Mouse (Mus musculus) NIH3T3 (cell line): ENCODE measurements around the gene Arid3a.

Source experiments
- DNase-seq: peaks from one replicate; pipeline ENCODE4 v3.0.0-alpha.2; 2012; ENCODE audit warnings: low read depth

Arid3a gene

DNA sequence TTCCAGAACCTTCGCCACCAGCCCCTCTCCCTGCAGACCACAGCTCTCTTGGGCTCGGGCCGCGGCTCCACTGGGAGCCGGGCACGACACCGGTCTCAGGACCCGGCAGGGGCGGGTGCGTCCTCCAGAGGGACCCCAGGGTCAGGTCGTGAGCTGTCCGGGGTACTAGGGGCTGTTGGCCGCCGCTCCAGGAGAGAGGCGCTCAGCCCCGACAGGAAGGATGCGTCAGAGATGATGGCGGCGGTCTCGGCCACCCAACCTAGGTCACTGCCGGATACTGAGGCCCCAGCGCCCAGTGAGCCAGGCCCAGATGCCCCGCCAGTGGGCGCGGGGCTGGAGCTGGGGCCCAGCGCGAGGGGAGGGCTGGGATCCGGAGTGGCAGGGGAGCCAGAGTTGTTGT is 50.5 kb downstream of the Arid3a start:
- DNase-seq, result no peak

DNA sequence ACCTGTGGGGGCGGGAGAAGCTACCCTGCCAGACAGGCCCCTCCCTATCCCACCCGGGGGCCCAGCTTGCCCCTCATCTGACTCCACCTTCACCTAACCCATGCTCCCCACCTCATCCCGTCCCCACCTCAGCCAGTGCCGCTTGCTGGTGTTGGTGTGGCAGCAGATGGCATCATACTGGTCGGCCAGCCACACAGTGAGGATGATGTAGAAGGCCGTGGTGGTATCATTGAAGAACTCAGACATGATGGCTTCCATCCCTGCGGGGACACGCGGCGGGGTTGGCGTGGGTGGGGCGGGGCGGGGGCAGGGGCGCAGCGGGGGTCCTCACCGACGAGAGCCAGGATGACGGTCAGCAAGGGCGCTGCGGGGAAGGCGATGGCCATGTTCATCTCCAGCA is 51.2 kb downstream of the Arid3a start:
- no peak for DNase-seq

DNA sequence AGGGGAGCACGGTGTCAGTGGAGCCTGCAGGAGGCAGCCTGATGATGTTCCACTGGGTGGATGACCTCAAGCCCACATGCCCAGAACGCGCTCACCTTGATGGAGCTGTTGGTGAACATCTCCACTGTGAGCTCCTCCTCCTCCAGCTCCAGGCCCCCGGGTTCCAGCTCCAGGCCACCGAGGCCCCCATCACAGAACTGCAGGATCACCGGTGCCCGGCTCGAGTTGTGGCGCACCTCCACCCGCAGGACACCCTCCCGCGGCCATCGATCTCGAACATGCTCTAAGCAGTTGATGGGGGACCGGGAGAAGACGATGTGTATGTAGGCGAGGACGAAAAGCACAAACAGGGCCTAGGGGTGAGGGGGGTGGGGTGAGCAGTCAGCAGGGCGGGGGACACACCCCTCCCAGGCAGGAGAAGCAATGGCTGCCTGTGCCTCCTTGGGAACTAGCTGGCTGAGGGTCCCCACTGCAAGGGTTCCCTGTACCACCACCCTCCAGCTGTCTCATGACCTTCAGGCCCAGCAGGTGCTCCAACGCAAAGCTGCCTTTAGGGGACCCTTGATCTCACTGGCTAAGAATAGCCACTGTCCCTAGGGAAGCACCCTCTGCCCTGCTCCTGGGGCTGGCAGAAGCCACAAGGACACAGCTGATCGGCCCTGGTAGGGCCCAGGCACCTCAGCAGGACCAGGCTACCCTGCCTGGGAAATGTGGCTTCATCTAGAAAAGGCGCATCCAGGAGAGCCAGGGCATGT is 52.7 kb downstream of the Arid3a start:
- DNase-seq, result no peak

DNA sequence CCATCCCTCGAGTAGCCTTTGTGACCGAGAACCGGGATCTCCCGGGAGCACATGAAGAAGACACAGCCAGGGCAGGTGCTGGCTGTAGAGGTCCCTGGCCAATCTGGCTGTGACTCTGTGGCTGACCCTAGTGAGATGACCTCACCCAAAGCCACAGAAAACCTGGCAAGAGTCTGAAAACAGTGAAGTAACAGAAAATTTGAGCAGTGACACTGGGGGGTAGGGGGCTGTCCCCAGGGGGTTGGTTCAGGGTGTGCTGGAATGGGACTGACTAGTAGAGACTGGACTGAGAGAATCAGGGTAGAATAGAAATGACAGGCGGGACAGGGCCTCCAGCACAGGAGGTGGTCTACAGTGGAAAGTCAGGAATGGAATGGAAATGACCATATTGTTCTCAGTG is 56.4 kb downstream of the Arid3a start:
- no peak for DNase-seq

DNA sequence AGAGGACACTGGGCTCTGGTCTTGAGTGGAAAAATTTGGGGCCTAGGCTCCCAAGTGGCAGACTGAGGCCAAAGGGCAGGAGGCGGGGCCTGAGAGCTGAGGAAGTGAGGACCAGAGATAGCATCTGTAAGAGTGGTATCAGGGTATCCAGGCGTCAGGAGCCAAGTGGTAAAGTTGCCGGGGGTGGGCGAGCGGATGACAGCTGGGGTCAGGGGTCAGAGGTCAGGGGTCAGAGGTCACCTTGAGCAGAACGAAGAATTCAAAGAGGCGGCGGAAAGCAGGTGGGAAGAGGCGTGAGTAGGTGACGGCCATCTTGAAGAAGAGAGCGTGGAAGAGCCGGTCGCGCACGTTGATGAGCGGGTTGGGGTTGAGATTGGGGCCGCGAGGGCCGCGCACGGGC is 56.8 kb downstream of the Arid3a start:
- DNase-seq, result peak; percentile 64

DNA sequence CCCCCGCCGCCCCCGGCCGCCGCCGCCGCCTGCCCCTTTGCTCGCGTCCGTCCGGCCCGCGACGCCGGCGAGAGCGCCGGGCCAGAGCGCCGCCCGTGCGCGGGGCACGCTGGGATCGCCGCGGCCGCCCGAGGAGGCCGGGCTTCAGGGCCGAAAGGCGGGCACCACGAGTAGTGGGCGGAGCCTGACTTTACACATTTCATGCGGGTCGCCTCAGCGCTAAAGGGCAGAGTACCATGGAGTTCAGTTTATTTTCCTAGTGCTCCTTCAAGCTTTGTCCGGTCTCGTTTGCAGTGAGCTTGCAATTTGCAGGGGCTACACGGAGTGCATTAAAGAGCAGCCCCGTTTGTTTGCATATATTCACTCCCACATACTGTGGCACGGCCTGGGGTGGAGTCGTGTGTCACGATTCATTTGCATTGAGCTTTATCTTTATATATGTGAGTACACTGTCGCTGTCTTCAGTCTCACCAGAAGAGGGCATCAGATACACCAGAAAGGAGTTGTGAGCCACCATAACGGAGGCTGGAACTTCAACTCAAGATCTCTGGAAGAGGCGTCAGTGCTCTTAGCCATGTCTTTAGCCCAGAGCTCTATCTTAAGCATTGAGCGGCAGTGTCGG is 57.5 kb downstream of the Arid3a start, which contains the start of gene Tmem259:
TSS of gene Tmem259 (minus strand) at position 136 of the 622 bp plus-strand sequence.
- peak; percentile 97 for DNase-seq

DNA sequence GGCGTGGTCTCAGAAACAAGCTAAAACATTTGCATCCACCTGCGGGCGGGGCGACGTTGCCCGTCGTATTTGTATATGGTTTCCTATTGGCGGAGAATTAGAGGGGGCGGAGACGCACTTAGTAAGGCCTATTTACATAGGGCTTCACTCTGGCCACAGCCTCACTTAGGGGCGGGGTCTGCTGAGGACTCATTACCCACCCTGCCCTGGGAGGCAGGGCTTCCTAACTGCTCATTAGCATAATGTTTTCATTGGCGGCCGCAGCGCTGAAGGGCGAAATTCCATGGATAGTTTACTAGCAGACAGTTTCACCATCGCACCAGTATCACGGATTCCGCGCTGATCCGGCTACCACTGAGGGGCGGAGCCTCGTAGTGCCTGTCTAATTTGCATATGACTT is 58.0 kb downstream of the Arid3a start:
- peak; percentile 100 for DNase-seq

DNA sequence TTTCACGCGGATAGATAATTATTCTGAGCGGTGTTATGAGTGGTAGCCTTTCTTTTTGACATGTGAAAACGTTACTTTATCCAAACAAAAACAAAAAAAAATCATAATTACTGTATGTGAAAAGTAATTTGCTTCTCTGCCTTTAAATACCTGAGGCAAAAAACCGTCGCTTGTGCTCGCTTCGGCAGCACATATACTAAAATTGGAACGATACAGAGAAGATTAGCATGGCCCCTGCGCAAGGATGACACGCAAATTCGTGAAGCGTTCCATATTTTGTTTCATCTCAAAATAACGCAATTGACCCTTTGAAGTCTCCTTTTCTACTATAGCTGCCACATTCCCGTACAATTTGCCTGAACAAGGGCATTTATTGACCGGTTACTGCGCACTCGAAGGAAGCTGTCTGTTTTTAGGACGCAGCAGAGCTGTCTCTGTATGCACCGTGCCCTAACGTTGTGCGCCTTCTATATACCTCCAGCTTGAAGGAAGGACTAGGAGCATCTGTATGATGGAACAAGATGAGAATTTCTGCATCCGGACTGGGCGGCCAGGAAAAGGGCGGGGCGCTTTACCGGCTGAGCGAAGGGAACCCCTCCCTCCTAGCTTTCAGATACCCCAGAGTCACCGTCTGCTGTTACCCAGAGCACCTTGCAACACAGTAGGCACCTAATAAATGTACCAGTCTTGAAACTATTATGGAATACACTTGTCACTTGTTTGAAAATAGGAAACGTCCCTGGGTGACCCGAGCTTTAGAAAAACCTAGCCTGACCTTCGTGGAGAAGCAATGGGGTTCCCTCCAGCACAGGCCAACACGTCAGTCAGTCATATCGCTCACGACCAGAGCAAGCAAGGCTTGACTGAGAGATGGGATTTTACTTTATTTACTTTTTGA is 58.7 kb downstream of the Arid3a start:
- DNase-seq, result peak; percentile 81

DNA sequence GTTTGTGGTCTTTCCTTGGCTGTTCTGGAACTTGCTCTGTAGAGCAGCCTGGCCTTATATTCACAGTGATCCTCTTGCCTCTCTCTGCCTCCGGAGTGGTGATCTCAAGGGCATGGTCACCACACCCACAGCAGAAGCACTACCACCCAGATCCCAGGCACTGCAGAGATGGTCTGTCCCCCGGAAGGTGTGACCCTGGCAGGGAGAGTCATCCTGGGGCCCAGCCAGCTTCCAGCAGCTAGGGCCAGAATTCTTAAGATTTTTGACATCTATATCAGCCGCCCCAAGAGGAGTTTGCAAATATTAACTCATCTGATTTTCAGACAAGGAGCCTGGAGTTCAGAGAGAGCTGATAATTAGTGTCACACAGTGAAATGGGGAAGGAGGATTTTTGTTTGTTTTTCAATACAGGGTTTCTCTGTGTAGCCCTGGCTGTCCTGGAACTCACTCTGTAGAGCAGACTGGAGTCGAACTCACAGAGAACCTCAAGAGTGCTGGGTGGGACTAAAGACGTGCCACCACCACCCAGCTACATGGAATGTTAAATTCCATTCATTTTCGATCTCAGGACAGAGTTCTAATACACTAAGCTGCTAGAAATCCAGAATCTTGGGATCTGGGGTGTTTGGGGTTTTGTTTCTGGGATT is 59.5 kb downstream of the Arid3a start:
- DNase-seq, result peak; percentile 66

DNA sequence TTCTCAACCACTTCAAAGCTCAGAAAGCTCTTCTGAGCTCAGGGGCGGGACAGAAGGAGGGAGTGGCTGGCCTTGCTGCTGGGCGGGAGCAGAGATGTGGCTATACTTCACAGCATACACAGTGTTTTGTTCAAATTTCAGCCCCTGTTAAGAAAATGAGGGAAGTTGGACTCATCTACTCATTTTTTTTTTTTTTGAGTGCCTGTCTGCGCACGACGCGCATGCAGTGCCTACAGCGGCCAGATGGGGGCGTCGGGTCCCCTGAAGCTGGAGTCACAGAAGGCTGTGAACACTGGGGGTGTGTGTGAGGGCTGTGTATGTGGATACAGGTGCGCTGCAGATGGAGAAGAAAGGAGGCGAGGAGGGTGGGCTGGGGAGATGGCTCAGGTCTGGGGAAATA is 60.1 kb downstream of the Arid3a start:
- peak; percentile 97 for DNase-seq

DNA sequence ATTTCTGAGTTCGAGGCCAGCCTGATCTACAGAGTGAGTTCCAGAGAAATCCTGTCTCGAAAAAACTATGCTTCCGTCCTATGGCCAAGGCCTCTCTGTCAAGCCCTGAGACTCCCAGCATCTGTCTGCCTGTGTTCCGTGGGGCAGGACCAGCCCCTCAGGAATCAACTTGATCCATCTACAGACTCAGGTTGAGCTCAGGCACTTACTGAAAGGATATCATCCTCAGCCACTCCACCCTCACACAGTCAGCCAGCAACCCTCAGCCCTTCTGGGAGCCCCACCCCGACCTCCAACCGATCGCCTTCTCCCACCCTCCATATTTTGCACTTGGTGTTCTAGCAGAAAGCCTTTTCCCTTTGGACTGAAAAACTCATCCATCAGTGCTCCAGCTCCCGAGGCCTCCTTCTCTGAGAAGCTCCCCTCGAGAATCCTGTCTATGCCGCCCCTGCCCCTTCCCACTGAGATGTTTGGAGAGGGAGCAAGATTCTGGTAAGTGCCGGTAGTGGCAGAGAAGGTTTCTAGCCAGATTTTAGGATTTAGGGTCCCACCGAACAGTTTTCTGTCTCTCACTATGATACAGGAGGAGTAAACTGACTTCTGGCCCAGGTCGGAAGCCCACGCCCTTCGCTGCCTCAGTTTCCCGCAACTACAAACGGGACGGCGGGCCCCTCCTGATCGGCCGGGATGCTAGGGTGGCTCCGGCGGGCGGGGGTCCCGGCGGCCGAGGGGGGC is 61.1 kb downstream of the Arid3a start:
- peak; percentile 58 for DNase-seq

DNA sequence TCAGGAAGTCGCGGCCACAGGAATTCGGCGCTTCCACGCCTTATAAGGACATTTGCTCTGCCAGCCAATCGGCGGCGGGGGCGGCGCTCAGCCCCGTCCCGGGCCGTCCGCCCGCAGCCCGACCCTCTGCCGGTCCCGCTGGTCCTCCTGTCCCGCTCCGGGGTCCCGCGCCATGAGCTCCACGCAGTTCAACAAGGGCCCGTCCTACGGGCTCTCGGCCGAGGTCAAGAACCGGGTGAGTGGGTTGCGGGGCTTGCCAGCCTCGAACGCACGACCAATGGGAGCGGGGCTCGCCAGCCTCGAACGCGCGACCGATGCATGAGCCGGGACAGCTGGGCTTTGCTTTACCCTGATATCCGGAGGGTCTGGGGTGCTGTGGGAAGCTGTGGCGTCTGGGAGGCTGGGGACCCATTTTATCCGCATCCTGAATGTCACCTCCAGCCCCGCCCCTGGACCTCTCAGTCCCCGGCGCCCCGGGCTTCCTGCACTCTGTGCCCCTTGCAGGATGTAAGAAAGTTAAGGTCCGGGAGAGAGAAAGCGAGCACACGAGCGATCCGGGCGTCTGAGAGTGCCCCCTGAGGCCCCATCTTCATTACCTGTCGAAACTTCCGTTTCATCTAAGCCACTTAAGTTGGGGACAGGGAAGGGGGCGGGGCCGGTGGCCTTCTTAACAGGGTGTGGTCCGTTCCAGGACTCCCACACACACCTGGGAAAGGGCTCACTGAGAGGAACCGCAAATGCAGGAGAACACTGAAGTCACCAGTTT is 61.8 kb downstream of the Arid3a start, which contains the start of gene Cnn2:
TSS of gene Cnn2 (plus strand) at position 79 of the 766 bp plus-strand sequence.
- DNase-seq, result peak; percentile 90

DNA sequence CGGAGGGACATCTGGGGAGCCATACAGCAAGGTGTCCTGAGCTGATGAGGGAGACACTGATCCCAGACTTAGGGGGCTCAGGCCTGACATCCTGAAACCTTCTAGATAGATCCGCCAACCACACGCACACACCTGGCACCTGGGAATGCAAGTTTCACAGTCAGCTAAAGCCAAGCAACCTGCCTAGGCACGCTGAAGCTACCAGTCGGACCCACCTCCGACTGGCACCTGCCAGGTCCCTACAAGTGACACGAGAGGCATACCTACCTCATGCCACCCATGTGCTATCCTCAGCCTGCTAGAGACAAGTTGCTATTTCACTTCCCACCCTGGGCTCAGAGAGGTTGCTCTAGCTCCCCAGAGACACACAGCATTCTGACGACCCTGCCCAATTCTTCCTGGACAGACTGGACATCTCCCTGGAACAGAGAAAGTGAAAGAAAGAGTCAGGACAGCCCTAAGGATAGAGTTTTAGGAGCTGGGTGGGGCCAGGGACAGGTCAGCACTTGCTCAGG is 62.5 kb downstream of the Arid3a start:
- peak; percentile 47 for DNase-seq

DNA sequence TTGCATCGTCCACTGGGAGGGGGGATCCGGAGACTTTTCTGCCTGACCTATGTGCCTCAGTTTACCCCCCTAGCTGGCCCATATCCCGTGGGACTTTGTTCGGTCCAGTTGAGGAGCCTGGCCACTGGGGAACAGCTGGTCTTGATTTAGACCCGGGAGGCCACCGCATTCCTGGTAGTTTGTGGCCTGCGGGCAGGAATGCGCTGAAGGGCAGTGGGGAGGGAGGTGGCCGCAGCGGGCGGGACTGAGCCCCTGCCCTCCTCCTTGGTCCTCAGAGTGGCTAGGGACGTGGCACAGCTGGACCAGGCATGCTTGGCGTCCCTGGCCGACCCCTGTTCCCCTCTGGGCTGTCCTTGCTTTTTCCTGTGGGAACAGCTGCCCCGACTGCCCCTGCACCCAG is 63.0 kb downstream of the Arid3a start:
- DNase-seq, result peak; percentile 87

DNA sequence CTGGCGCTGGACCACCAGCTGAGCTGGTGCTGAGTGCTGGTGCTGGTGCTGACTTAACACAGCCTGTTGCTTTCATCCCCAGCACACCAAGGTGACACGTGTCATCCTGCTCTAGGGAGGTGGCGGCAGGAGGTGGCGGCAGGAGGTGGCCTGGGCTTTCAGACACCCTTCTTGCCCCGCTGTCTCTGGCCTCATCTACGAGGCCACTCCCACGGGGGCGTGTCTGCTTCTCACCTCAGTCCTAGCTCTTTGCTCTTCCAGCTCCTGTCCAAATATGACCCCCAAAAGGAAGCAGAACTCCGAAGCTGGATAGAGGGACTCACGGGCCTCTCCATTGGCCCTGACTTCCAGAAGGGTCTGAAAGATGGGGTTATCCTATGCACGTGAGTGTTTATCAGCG is 64.3 kb downstream of the Arid3a start:
- DNase-seq, result no peak

DNA sequence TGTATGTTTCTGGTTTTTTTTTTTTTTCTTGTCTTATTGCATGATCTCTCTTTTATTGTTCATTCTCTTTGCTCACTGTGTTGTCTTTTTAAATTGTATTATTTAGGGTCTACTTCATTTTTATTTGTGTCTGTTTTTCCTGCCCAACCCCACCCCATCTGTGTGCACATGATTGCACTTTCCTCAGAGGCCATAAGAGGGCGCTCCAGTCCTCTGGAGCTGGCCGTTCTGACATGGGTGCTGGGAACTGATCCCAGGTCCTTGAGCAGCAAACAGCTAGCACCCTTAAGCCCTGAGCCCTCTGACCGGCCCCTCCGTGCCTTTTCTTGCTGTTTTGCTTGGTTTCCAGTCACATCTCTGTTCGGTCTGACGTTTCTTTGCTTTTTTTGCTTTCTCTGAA is 64.7 kb downstream of the Arid3a start:
- peak; percentile 48 for DNase-seq

DNA sequence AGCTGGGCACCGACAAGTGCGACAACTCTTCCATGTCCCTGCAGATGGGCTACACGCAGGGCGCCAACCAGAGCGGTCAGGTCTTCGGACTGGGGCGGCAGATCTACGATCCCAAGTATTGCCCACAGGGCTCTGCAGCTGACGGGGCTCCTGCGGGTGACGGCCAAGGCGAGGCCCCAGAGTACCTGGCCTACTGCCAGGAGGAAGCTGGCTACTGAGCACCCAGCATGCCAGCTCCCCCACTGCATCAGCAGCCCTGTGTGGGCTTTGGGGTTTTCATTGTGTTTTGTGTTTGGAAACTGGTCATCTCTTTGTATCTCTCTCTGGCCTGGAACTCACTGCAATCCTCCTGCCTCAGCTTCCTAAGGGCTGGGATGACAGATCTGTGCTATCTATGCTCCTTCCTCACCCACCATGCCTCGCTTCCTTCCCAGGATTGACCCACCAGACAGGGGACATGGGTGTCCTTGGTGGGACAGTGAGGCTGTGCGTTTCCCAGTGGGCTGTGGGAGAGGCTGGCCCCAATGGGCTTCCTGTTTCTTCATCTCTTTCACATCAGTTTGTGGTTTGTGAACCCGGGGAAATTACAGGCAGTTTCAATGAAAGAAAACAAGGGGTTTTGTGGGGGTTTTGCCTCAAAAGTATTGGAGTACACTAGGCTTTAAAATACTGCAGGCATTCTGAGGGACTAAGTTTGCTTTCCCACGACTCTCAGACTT is 67.7 kb downstream of the Arid3a start:
- peak; percentile 37 for DNase-seq

DNA sequence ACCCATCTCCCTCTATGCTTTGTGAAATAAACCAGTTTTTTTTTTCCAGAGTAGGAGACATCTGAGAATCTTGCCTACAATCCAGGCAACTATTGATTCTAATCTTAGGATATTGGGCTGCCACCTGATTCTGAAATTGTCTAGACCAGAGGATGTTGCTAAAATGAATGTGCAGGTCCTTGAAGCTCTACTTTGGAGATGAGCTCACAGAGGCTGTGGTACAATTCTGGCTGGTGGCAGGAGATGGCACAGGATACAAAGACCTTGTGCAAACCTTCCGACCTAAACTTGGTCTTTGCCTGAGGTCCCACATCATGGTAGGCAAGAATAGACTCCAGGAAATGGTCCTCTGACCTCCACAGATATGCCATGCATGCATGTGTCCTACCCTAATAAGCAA is 68.8 kb downstream of the Arid3a start:
- no peak for DNase-seq

DNA sequence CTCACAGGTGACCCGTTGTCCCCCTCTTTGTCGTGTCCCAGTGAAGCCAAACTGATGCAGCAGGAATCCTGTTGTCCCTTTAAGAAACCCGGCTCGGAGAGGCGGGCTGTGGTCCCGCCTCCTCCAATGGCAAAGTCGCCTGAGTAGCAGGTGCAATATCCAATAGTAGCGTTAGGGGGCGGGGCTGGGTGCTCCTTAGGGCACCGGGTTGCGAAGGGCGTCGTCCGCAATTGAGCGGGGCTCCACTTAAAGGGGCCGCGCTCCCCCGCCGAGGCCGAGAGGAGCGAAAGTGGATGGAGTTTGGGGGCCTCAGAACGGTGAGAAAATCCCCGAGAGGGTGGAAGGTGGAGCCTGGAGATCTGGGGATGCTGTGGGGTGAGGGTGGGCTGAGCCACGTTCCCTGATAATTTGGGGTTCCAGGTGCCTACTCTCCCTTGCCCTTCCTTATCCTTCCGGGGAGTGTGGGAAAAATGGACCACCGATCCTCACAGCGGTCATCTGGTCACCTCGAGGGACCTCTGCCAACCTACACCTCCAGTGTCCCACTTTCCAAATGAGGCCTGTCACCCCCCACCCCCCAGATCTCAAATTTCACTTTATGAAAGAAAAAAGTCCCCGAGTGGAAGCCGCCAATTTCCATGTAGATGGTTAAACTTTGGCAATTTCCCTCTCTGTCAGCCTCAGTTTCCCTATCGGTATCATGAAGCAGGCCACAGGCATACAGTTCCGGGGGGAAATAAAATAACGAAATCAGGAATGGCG is 69.6 kb downstream of the Arid3a start, which contains the start of gene Abca7:
TSS of gene Abca7 (plus strand) at position 223 of the 762 bp plus-strand sequence.
- peak; percentile 98 for DNase-seq
